Comparison of ENCODE assay signal across 7 mouse cellular contexts in genomic region chr2:73509248-73510024, GRCm38 (mm10). TPM values are rescaled to one million over a fixed set of nuclear protein-coding genes. Genes with fewer than 3 reads are reported as not detected.
DNase-seq lines count a peak whose midpoint lies in the region; ATAC-seq and TF ChIP-seq lines count a peak whose summit lies in the region.

No protein-coding gene starts in this region.

- H3K4me3 ChIP-seq in brown adipose tissue, adult 24 weeks (ENCODE audit: insufficient read depth, low read depth, low read length), result peak overlapping the region; percentile 46
- no peak overlapping the region for H3K4me3 ChIP-seq in intestine, postnatal 0 days (ENCODE audit: low read depth, low read length)
- H3K4me3 ChIP-seq in cerebellum, adult 2 months (replicated peaks; ENCODE audit: insufficient read depth, low read depth, low read length), result no peak overlapping the region

- no peak for TF ChIP-seq POLR2A in cerebellum, adult 2 months (IDR thresholded peaks at IDR 0.05; ENCODE audit: borderline replicate concordance, insufficient read depth, low read length)

- peaks cover 5% of the 10 kb centered on the region; the same call in 1 of the 2 replicates for H3K36me3 ChIP-seq in intestine, postnatal 0 days (ENCODE audit: control insufficient read depth, insufficient read depth)

- H3K4me2 ChIP-seq in intestine, postnatal 0 days (replicated peaks; ENCODE audit: low read depth), result no peak overlapping the region

- peak; percentile 70 for DNase-seq in gastrocnemius, adult 18-20 months (ENCODE audit: low spot score)
- peak; percentile 67 for DNase-seq in lung, postnatal 10 days
- no peak for DNase-seq in cerebellum, adult 2 months
- no peak for DNase-seq in ovary, postnatal 10 days (ENCODE audit: low spot score)
- no peak for DNase-seq in spleen, postnatal 36 days (ENCODE audit: low spot score in 2 of 2)

- no peaks in the 10 kb centered on the region for H3K9me3 ChIP-seq in intestine, postnatal 0 days (ENCODE audit: control insufficient read depth)

- peak overlapping the region; percentile 85 for H3K27ac ChIP-seq in brown adipose tissue, adult 24 weeks (replicated peaks; ENCODE audit: low read depth, low read length)
- H3K27ac ChIP-seq in intestine, postnatal 0 days (ENCODE audit: low read depth, low read length), result peak overlapping the region; percentile 50; the same call in 1 of the 2 replicates
- no peak overlapping the region for H3K27ac ChIP-seq in cerebellum, adult 2 months (ENCODE audit: insufficient read depth, low read length)

- ATAC-seq in intestine, postnatal 0 days, result no peak

- no peak overlapping the region for H3K9ac ChIP-seq in intestine, postnatal 0 days (ENCODE audit: low read depth, low read length)

- TF ChIP-seq CTCF in intestine, postnatal 0 days (IDR thresholded peaks at IDR 0.05; ENCODE audit: low read depth), result no peak
- TF ChIP-seq CTCF in cerebellum, adult 2 months (IDR thresholded peaks at IDR 0.05; ENCODE audit: borderline replicate concordance, insufficient read depth, low read depth, low read length), result no peak

- H3K27me3 ChIP-seq in intestine, postnatal 0 days (replicated peaks; ENCODE audit: control insufficient read depth, insufficient read depth, low read length), result no peaks in the 10 kb centered on the region
- no peaks in the 10 kb centered on the region for H3K27me3 ChIP-seq in cerebellum, adult 2 months (ENCODE audit: control insufficient read depth, insufficient read depth, low read length)

- peaks cover 52% of the 10 kb centered on the region for H3K4me1 ChIP-seq in brown adipose tissue, adult 24 weeks (ENCODE audit: control insufficient read depth, insufficient read depth, insufficient read length, low read length)
- peaks cover 4% of the 10 kb centered on the region for H3K4me1 ChIP-seq in intestine, postnatal 0 days (replicated peaks; ENCODE audit: control insufficient read depth, insufficient read depth, low read length)
- no peaks in the 10 kb centered on the region for H3K4me1 ChIP-seq in cerebellum, adult 2 months (ENCODE audit: control insufficient read depth, insufficient read depth, low read length)

- 52% methylated on average over 15 of the region's 15 CpGs for WGBS in intestine, postnatal 0 days
- WGBS in cerebellum, adult 2 months, result 71% methylated on average over 15 of the region's 15 CpGs

RNA-seq across cellular contexts. Expression of gene Wipf1, which starts 20.1 kb away (rescaled TPM):
- 7.1 and 8.0 TPM in 2 replicates for polyA plus RNA-seq in brown adipose tissue, adult 24 weeks (2012; ENCODE audit: insufficient read depth, insufficient read length, missing spikeins)
- total RNA-seq in gastrocnemius, adult 18-20 months (2021), result 1 to 10 TPM; 6.3 to 7.9 TPM
- 9.9 and 10.3 TPM in 2 replicates for polyA plus RNA-seq in intestine, postnatal 0 days (2015; fragmentation: Nextera tagmentation; extraction: Ambion mirVana)
- polyA plus RNA-seq in cerebellum, adult 2 months (2012; rRNA removed), result 6.1 and 7.2 TPM in 2 replicates

Comparison
In these comparisons a context has a peak if more than half of its experiments do, and no peak if none do; other contexts are left out.
1. DNase-seq: peak in gastrocnemius, adult 18-20 months (single experiment) and lung, postnatal 10 days (single experiment); none in cerebellum, adult 2 months (0 of 2), ovary, postnatal 10 days (single experiment) and spleen, postnatal 36 days (0 of 2).